Mouse (Mus musculus) adrenal gland, postnatal 4 days (tissue): ENCODE results near the gene Ttc21a. TPM values are rescaled to one million over a fixed set of nuclear protein-coding genes. Genes with fewer than 3 reads are reported as not detected.
A peak's percentile ranks its signal among the peaks of the same experiment; 100 is the strongest.

Experiments
- DNase-seq, 2 experiments: peaks; one replicate each; pipeline ENCODE4 v3.0.0; 2021 to 2022; ENCODE audit warnings: low spot score in 2 of 2, mixed read lengths in 2 of 2
- long read RNA-seq, 2 experiments: library from polyadenylated mRNA; stranded (forward); transcript quantifications; one replicate each; pipeline ENCODE4 v2.0.0; 2021
- total RNA-seq, 2 experiments: library from RNA; stranded (reverse); gene quantifications; 2 replicates each; pipeline ENCODE4 v1.2.3; 2021

The Ttc21a gene
- under 1 TPM; 0.34 TPM for total RNA-seq
- long read RNA-seq, experiment 1, partial matches to known transcripts, result 0 of 1 reads
- long read RNA-seq, experiment 1, other reads (novel, unspliced or antisense), result 1 of 1 reads
- long read RNA-seq, experiment 2, result 0 reads

- DNase-seq, result peak; percentile 82 to 87
These were observed at the start of gene Ttc21a, which contains the start of gene Gorasp1 for GRCm38 (mm10) chr9:119937005-119937773. Ttc21a (plus strand) TSS chr9:119937606. Gorasp1 (minus strand) TSS chr9:119937565.

- no peak for DNase-seq
These were observed 48.6 kb upstream of the Ttc21a start for GRCm38 (mm10) chr9:119888843-119889246.

- no peak for DNase-seq
These were observed 48.0 kb upstream of the Ttc21a start for GRCm38 (mm10) chr9:119889446-119889845.

- DNase-seq, result no peak
These were observed 46.7 kb upstream of the Ttc21a start for GRCm38 (mm10) chr9:119890692-119891091.

- no peak for DNase-seq
These were observed 43.5 kb upstream of the Ttc21a start for GRCm38 (mm10) chr9:119893881-119894280.

- peak; percentile 71 to 90 for DNase-seq
These were observed 42.9 kb upstream of the Ttc21a start, which contains the start of gene Wdr48 for GRCm38 (mm10) chr9:119894339-119895009. Wdr48 (plus strand) TSS chr9:119894878.

- DNase-seq, result peak in 1 of 2 experiments; percentile 30
These were observed 42.2 kb upstream of the Ttc21a start for GRCm38 (mm10) chr9:119895040-119895721.

GRCm38 (mm10) chr9:119899446-119899845 lies 38.0 kb upstream of the Ttc21a start:
- DNase-seq, result no peak

GRCm38 (mm10) chr9:119902410-119903151 lies 34.8 kb upstream of the Ttc21a start:
- DNase-seq, result no peak

- no peak for DNase-seq
These were observed 28.7 kb upstream of the Ttc21a start for GRCm38 (mm10) chr9:119908708-119909107.

- no peak for DNase-seq
These were observed 27.5 kb upstream of the Ttc21a start for GRCm38 (mm10) chr9:119909931-119910330.

- no peak for DNase-seq
These were observed 24.1 kb upstream of the Ttc21a start for GRCm38 (mm10) chr9:119913087-119913838.

- no peak for DNase-seq
These were observed 17.5 kb upstream of the Ttc21a start for GRCm38 (mm10) chr9:119919858-119920257.

GRCm38 (mm10) chr9:119923462-119923861 lies 13.9 kb upstream of the Ttc21a start:
- DNase-seq, result no peak

GRCm38 (mm10) chr9:119925120-119925657 lies 12.2 kb upstream of the Ttc21a start:
- no peak for DNase-seq

GRCm38 (mm10) chr9:119925729-119926128 lies 11.7 kb upstream of the Ttc21a start:
- DNase-seq, result no peak

GRCm38 (mm10) chr9:119926497-119926896 lies 10.9 kb upstream of the Ttc21a start:
- no peak for DNase-seq

GRCm38 (mm10) chr9:119932358-119932757 lies 5.0 kb upstream of the Ttc21a start:
- no peak for DNase-seq

GRCm38 (mm10) chr9:119933675-119934074 lies 3.7 kb upstream of the Ttc21a start:
- no peak for DNase-seq

- DNase-seq, result no peak
These were observed 1.1 kb downstream of the Ttc21a start for GRCm38 (mm10) chr9:119938496-119938895.
